Mouse (Mus musculus) telencephalon, adult 2 months (tissue): ENCODE measurements around the gene Dcun1d3.

Experiments
- DNase-seq: peaks from one replicate; pipeline ENCODE4 v3.0.0-alpha.2; 2011; ENCODE audit warnings: low read depth, low spot score

Gene Dcun1d3

DNA sequence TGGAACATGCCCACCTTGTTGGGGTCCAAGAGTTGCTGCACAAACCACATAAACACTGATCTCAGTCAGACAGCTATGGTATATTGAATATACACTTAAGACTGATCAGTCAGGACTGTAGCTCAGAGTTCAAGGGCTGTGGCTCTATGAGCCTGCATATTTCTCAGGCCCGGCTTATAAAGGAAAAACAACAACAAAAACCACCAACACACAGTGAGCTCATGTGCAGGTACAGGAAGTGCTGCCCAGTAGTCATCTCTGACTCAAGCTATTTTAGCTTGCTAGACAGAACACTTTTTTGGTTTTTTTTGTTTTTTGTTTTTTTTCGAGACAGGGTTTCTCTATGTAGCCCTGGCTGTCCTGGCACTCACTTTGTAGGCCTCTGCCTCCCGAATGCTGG is 87.4 kb downstream of the Dcun1d3 start:
- DNase-seq, result no peak

DNA sequence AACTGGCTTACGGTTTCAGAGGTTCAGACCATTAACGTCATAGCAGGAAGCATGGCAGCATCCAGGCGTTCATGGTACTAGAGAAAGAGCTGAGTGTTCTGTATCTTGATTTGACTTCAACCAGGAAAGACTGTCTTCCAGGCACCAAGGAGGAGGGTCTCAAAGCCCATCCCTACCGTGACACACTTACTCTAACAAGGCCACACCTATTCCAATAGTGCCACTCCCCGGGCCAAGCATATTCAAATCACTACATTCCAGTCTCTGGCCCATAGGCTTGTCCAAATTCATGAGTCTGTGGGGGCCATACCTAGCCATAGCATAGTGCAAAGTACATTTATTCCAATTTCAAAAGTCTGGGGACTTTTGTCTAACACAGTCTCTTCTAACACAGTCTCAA is 88.7 kb downstream of the Dcun1d3 start:
- no peak for DNase-seq
